Mouse (Mus musculus): ENCODE results near the gene Cuedc1. TPM values are rescaled to one million over a fixed set of nuclear protein-coding genes. Genes with fewer than 3 reads are reported as not detected.

Gene Cuedc1
- total and polyA plus RNA-seq, 3 experiments = 1.0 to 4.8 TPM; not detected in 1

DNA sequence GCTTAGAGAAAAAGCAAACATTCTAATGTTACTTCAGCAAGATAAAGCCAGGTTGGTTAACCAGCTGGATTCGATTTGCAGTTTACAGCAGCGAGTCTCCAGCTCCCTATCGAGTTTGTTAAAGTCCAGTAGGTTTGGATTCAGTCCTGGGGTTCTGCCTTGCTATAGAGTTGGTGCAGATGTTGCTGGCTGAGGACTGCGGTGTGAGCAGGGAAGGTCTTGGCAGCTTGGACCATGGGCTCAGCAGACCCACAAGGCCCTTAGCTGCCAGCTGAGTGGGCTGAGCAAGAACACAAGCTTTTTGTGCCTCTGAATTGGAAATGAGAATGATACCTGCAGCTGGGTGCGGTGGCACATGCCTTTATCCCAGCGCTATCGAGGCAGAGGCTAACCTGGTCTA lies 37.4 kb downstream of the Cuedc1 start:
- H3K4me1 ChIP-seq (ENCODE audit: control insufficient read depth in 1 of 2, insufficient read depth in 2 of 2, low read length in 2 of 2) = peaks cover 8 to 23% of the 10 kb centered on the region in 2 experiments
- no peaks in the 10 kb centered on the region for H3K9me3 ChIP-seq (replicated peaks; ENCODE audit: insufficient read depth, low read length)
- no peaks in the 10 kb centered on the region for H3K79me2 ChIP-seq (ENCODE audit: control insufficient read depth, insufficient read depth, low read length, poor library complexity)
- no peak overlapping the region for H3K9ac ChIP-seq (ENCODE audit: control insufficient read depth, low read depth, low read length, poor library complexity, severe bottlenecking)
- TF ChIP-seq POLR2AphosphoS5 (IDR thresholded peaks at IDR 0.05; ENCODE audit: borderline replicate concordance, low read depth, low read length) = no peak
- no peak overlapping the region for H3K4me3 ChIP-seq (ENCODE audit: control insufficient read depth in 1 of 2, insufficient read depth in 1 of 2, low read depth in 2 of 2, low read length in 2 of 2)
- peaks cover 0 to 17% of the 10 kb centered on the region in 2 experiments; a peak in 2 of 4 replicates for H3K36me3 ChIP-seq (ENCODE audit: control insufficient read depth in 1 of 2, insufficient read depth in 2 of 2, low read length in 2 of 2)
- no peak overlapping the region for H3K27ac ChIP-seq (ENCODE audit: control insufficient read depth, low read depth, low read length)
- no peaks in the 10 kb centered on the region for H3K27me3 ChIP-seq (ENCODE audit: control insufficient read depth in 1 of 2, insufficient read depth in 2 of 2, low read length in 2 of 2)
- no peak for DNase-seq (ENCODE audit: low read depth, low spot score)

DNA sequence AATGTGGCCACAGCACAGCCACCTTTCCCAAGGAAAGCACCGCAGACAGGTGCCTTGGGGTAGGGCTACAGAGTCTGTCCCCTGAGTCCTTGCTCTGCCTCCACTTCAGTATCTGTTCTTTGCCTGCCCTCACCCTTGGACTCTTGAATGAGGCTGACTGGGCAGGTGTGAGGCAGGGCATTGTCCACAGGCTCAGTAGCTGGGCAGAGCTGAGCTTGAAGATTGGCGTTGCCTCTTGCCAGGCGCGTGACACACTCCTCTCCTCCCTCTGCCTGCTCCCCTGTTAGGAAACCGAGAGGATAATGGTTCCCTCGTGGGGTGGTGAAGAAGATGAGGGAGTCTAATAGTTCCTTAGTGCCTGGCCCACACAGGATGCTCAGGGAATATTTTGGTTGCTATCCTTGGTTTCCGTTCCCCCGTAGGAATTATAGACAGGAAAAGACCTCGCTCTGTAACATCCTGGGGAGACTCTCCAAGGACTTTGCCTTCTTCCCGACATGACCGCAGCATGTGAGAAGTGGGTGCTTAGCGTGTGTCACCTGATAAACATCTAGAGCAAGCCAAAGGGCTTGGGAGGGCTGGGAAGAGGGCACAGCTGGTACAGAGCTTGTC lies 40.1 kb downstream of the Cuedc1 start:
- DNase-seq (ENCODE audit: low read depth, low spot score) = no peak
- Histone ChIP-seq H3K27me3 (ENCODE audit: control insufficient read depth in 1 of 2, insufficient read depth in 2 of 2, low read length in 2 of 2) (no peaks in the 10 kb centered on the region), H3K36me3 (ENCODE audit: control insufficient read depth in 1 of 2, insufficient read depth in 2 of 2, low read length in 2 of 2) (peaks cover 0 to 10% of the 10 kb centered on the region in 2 experiments; a peak in 2 of 4 replicates), H3K4me1 (ENCODE audit: control insufficient read depth in 1 of 2, insufficient read depth in 2 of 2, low read length in 2 of 2) (peaks cover 2 to 15% of the 10 kb centered on the region in 2 experiments; a peak in 3 of 4 replicates), H3K9me3 (replicated peaks; ENCODE audit: insufficient read depth, low read length) (no peaks in the 10 kb centered on the region), H3K27ac (ENCODE audit: control insufficient read depth, low read depth, low read length) (no peak overlapping the region), H3K4me3 (ENCODE audit: control insufficient read depth in 1 of 2, insufficient read depth in 1 of 2, low read depth in 2 of 2, low read length in 2 of 2) (no peak overlapping the region), H3K9ac (ENCODE audit: control insufficient read depth, low read depth, low read length, poor library complexity, severe bottlenecking) (no peak overlapping the region), H3K79me2 (ENCODE audit: control insufficient read depth, insufficient read depth, low read length, poor library complexity) (no peaks in the 10 kb centered on the region)
- TF ChIP-seq USF1 (IDR thresholded peaks at IDR 0.05; ENCODE audit: low read depth, low read length) (no peak), ZMIZ1 (IDR thresholded peaks at IDR 0.05; ENCODE audit: low read depth, low read length) (no peak), KAT2A (conservative IDR thresholded peaks at IDR 0.05; ENCODE audit: low read depth, low read length) (no peak), CHD1 (IDR thresholded peaks at IDR 0.05; ENCODE audit: low read depth, low read length) (no peak), MYB (IDR thresholded peaks at IDR 0.05; ENCODE audit: low read depth, low read length) (no peak), USF2 (IDR thresholded peaks at IDR 0.05; ENCODE audit: borderline replicate concordance in 1 of 2, insufficient read depth in 1 of 2, low read depth in 1 of 2, low read length in 2 of 2) (no peak), TAL1 (IDR thresholded peaks at IDR 0.05; ENCODE audit: low read length) (no peak), ETS1 (IDR thresholded peaks at IDR 0.05; ENCODE audit: low read depth, low read length) (no peak)

DNA sequence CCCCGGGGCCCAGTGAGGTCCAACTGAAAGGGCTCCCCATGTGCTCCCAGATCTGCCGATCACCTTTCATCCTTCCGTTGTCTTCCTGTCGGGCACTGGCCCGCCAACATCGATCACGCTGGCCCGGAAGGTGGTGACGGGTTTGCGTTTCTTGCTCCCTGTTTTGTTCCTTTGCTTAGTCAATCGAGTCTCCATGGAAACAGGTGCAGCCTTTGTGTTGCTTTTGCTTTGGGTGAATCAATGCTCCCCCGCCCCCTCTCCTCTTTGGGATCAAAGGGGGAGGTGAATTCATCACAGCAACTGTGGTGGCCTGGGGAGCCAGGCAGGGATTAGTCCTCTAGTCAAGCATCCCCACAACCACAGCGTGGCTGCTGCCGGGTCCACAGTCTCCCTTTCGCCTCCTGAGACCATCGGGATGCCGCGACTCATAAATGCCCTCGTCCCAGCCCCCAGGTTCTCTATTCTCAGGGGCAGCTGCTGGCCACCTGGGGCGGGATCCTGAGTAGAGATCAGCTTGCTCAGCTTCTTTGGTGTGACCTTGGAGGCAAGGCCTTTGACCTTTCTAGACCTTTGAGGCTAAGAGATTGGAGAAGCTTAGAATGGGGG lies 41.5 kb downstream of the Cuedc1 start:
- H3K27ac ChIP-seq (ENCODE audit: control insufficient read depth, low read depth, low read length) = no peak overlapping the region
- H3K9ac ChIP-seq (ENCODE audit: control insufficient read depth, low read depth, low read length, poor library complexity, severe bottlenecking) = no peak overlapping the region
- H3K27me3 ChIP-seq (ENCODE audit: control insufficient read depth in 1 of 2, insufficient read depth in 2 of 2, low read length in 2 of 2) = no peaks in the 10 kb centered on the region
- H3K4me3 ChIP-seq (ENCODE audit: control insufficient read depth in 1 of 2, insufficient read depth in 1 of 2, low read depth in 2 of 2, low read length in 2 of 2) = no peak overlapping the region
- H3K9me3 ChIP-seq (replicated peaks; ENCODE audit: insufficient read depth, low read length) = no peaks in the 10 kb centered on the region
- H3K36me3 ChIP-seq (ENCODE audit: control insufficient read depth in 1 of 2, insufficient read depth in 2 of 2, low read length in 2 of 2) = peaks cover 0 to 10% of the 10 kb centered on the region in 2 experiments; a peak in 2 of 4 replicates
- no peak for TF ChIP-seq CHD1 (IDR thresholded peaks at IDR 0.05; ENCODE audit: low read depth, low read length)
- no peak for TF ChIP-seq MAX (IDR thresholded peaks at IDR 0.05; ENCODE audit: low read length)
- no peak for TF ChIP-seq CTCF (IDR thresholded peaks at IDR 0.05 in 2 of 3, conservative IDR thresholded peaks at IDR 0.05 in 1 of 3; ENCODE audit: control insufficient read depth in 1 of 3, insufficient read depth in 1 of 3, low read depth in 2 of 3, low read length in 3 of 3, poor library complexity in 1 of 3, severe bottlenecking in 1 of 3)
- no peak for TF ChIP-seq ETS1 (IDR thresholded peaks at IDR 0.05; ENCODE audit: low read depth, low read length)
- no peak for TF ChIP-seq USF2 (IDR thresholded peaks at IDR 0.05; ENCODE audit: borderline replicate concordance in 1 of 2, insufficient read depth in 1 of 2, low read depth in 1 of 2, low read length in 2 of 2)
- TF ChIP-seq SMC3 (IDR thresholded peaks at IDR 0.05; ENCODE audit: low read depth, low read length) = no peak
- TF ChIP-seq GABPA (IDR thresholded peaks at IDR 0.05; ENCODE audit: low read depth, low read length) = no peak
- TF ChIP-seq ZC3H11A (IDR thresholded peaks at IDR 0.05; ENCODE audit: low read depth, low read length) = no peak
- no peak for TF ChIP-seq TCF12 (IDR thresholded peaks at IDR 0.05; ENCODE audit: low read depth, low read length)
- DNase-seq (ENCODE audit: low read depth, low spot score) = no peak
- H3K4me1 ChIP-seq (ENCODE audit: control insufficient read depth in 1 of 2, insufficient read depth in 2 of 2, low read length in 2 of 2) = peaks cover 2 to 15% of the 10 kb centered on the region in 2 experiments; a peak in 3 of 4 replicates
- no peaks in the 10 kb centered on the region for H3K79me2 ChIP-seq (ENCODE audit: control insufficient read depth, insufficient read depth, low read length, poor library complexity)

Measured in MEL (cell line).